Mouse (Mus musculus) liver, postnatal 0 days (tissue): ENCODE measurements at regions not wholly inside any gene's neighbourhood (a gene's known extent, or its start where the extent isn't known, plus 50 kb on each side); places are given as distances from the start of the nearest gene placed in this dataset.

Experiments used
- CTCF ChIP-seq: sonication (generic); IDR thresholded peaks from 2 replicates; pipeline ENCODE4 v1.5.1; 2016; ENCODE audit warnings: antibody characterized with exemption, low read depth
- EP300 ChIP-seq: IDR thresholded peaks from 2 replicates; pipeline ENCODE4 v1.6.1; 2016; ENCODE audit warnings: antibody characterized with exemption, low read depth, mild to moderate bottlenecking

DNA sequence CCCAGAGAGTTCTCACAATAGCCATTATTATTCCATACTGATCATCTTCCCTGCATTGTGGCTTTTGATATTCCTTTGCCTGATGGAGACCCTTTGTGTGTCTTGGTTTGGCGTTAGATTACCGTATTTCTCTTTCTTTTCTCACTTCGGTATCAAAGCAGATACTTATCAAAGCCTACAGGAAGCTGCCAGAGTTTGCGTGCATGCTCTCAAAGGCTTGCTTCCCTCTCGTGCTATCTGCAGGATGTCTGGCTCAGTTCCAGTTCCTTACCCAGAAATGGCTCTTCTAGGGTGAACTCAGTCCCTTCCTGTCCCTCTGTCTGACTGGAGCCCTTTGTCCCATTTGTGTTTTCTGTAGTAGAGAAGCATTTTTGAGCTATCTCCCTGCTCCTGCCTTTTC, 124.5 kb upstream of the Stt3b start:
- peak; percentile 62 for TF ChIP-seq EP300
- no peak for TF ChIP-seq CTCF
